Mouse (Mus musculus) spleen, adult 2 months (tissue): ENCODE measurements around the gene Padi6. TPM values are rescaled to one million over a fixed set of nuclear protein-coding genes. Genes with fewer than 3 reads are reported as not detected.

ENCODE experiments used
- DNase-seq, 2 experiments: peaks; one replicate each; pipeline versions ENCODE4 v3.0.0 to v3.0.0-alpha.2; 2012 to 2021; ENCODE audit warnings: low spot score in 2 of 2, low read depth in 1 of 2
- H3K27ac ChIP-seq: fragments of 200-500 bp; 2 replicates; pipeline ENCODE4 v1.5.1; 2012; ENCODE audit warnings: low read length, inconsistent platforms; ENCODE audit not compliant: insufficient read depth
- H3K27me3 ChIP-seq: fragments of 200-500 bp; 2 replicates; pipeline ENCODE4 v1.6.1; 2012; ENCODE audit warnings: mild to moderate bottlenecking, moderate library complexity, low read length, inconsistent platforms; ENCODE audit not compliant: control insufficient read depth, insufficient read depth
- H3K36me3 ChIP-seq: fragments of 200-500 bp; 2 replicates; pipeline ENCODE4 v1.6.1; 2012; ENCODE audit warnings: mild to moderate bottlenecking, low read length, inconsistent platforms; ENCODE audit not compliant: control insufficient read depth, insufficient read depth
- H3K4me1 ChIP-seq: fragments of 200-500 bp; 2 replicates; pipeline ENCODE4 v1.6.1; 2011; ENCODE audit warnings: inconsistent platforms; ENCODE audit not compliant: control insufficient read depth, insufficient read depth, insufficient read length
- H3K4me3 ChIP-seq: fragments of 200-500 bp; 2 replicates; pipeline ENCODE4 v1.5.1; 2011; ENCODE audit warnings: mild to moderate bottlenecking, inconsistent platforms; ENCODE audit not compliant: insufficient read depth, insufficient read length; ENCODE audit errors: extremely low read depth
- CTCF ChIP-seq: fragments of 200-500 bp; IDR thresholded peaks from 2 replicates; pipeline ENCODE4 v1.5.1; 2011; ENCODE audit warnings: mild to moderate bottlenecking, inconsistent platforms; ENCODE audit not compliant: insufficient read depth, insufficient read length, insufficient replicate concordance; ENCODE audit errors: extremely low read depth
- POLR2A ChIP-seq: fragments of 200-500 bp; IDR thresholded peaks from 2 replicates; pipeline ENCODE4 v1.6.1; 2011; ENCODE audit warnings: low read depth, low read length, inconsistent platforms
- WGBS: fragments of 180-500 bp; shearing (Covaris S2); methylation state at CpG from one replicate; pipeline ENCODE4 v1.1.7; 2018; 5-methylcytosine and 5-hydroxymethylcytosine counted together
- polyA plus RNA-seq: library from polyadenylated mRNA; depleted of rRNA; stranded (reverse); fragments of >200 nt; gene quantifications from 2 replicates; pipeline ENCODE4 v1.2.3, GENCODE M21; 2012

Padi6 gene
- polyA plus RNA-seq, 1 experiment: 0.09 TPM

- Histone ChIP-seq H3K4me1 (no peaks in the 10 kb centered on the region), H3K27me3 (no peaks in the 10 kb centered on the region), H3K27ac (no peak overlapping the region), H3K4me3 (no peak overlapping the region), H3K36me3 (peaks cover 44% of the 10 kb centered on the region)
- 94% methylated on average over 20 of the region's 20 CpGs for WGBS
- TF ChIP-seq CTCF (no peak), POLR2A (no peak)
- no peak for DNase-seq
Observed at GRCm38 (mm10) chr4:140721968-140722490, 20.4 kb downstream of the Padi6 start.

GRCm38 (mm10) chr4:140720091-140720490 is 22.4 kb downstream of the Padi6 start:
- DNase-seq: no peak
- H3K36me3 ChIP-seq: peaks cover 63% of the 10 kb centered on the region
- 91% methylated on average over 5 of the region's 5 CpGs for WGBS
- no peak for TF ChIP-seq POLR2A
- TF ChIP-seq CTCF: no peak
- no peaks in the 10 kb centered on the region for H3K27me3 ChIP-seq
- no peak overlapping the region for H3K4me3 ChIP-seq
- no peak overlapping the region for H3K27ac ChIP-seq
- H3K4me1 ChIP-seq: no peaks in the 10 kb centered on the region

GRCm38 (mm10) chr4:140718436-140718835 is 24.0 kb downstream of the Padi6 start:
- Histone ChIP-seq H3K4me1 (no peaks in the 10 kb centered on the region), H3K27ac (no peak overlapping the region), H3K27me3 (no peaks in the 10 kb centered on the region), H3K4me3 (no peak overlapping the region), H3K36me3 (peaks cover 68% of the 10 kb centered on the region)
- 90% methylated on average over 9 of the region's 9 CpGs for WGBS
- TF ChIP-seq CTCF (no peak), POLR2A (no peak)
- DNase-seq: no peak

GRCm38 (mm10) chr4:140716994-140717393 is 25.4 kb downstream of the Padi6 start:
- TF ChIP-seq CTCF (no peak), POLR2A (no peak)
- WGBS: 85% methylated on average over 11 of the region's 11 CpGs
- no peak overlapping the region for H3K4me3 ChIP-seq
- DNase-seq: no peak
- no peaks in the 10 kb centered on the region for H3K4me1 ChIP-seq
- H3K27me3 ChIP-seq: no peaks in the 10 kb centered on the region
- H3K36me3 ChIP-seq: peaks cover 77% of the 10 kb centered on the region
- no peak overlapping the region for H3K27ac ChIP-seq

- TF ChIP-seq POLR2A: no peak
- no peak for TF ChIP-seq CTCF
- Histone ChIP-seq H3K27ac (no peak overlapping the region), H3K27me3 (no peaks in the 10 kb centered on the region), H3K4me3 (no peak overlapping the region), H3K4me1 (no peaks in the 10 kb centered on the region), H3K36me3 (peaks cover 75% of the 10 kb centered on the region)
- WGBS: 95% methylated on average over 5 of the region's 5 CpGs
- DNase-seq: no peak
Observed at GRCm38 (mm10) chr4:140714586-140714985, 27.9 kb downstream of the Padi6 start.

GRCm38 (mm10) chr4:140713480-140714365 is 28.7 kb downstream of the Padi6 start:
- 64% methylated on average over 29 of the region's 29 CpGs for WGBS
- Histone ChIP-seq H3K36me3 (peaks cover 80% of the 10 kb centered on the region), H3K4me3 (no peak overlapping the region), H3K27me3 (no peaks in the 10 kb centered on the region), H3K27ac (no peak overlapping the region), H3K4me1 (no peaks in the 10 kb centered on the region)
- TF ChIP-seq POLR2A (no peak), CTCF (peak; percentile 98)
- peak; percentile 61 to 82 for DNase-seq

- Histone ChIP-seq H3K36me3 (peaks cover 72% of the 10 kb centered on the region), H3K4me1 (no peaks in the 10 kb centered on the region), H3K27ac (no peak overlapping the region), H3K4me3 (no peak overlapping the region), H3K27me3 (no peaks in the 10 kb centered on the region)
- 73% methylated on average over 5 of the region's 5 CpGs for WGBS
- TF ChIP-seq CTCF (no peak), POLR2A (no peak)
- no peak for DNase-seq
Observed at GRCm38 (mm10) chr4:140711360-140711759, 31.1 kb downstream of the Padi6 start.
